Mouse (Mus musculus): ENCODE measurements around the gene Ppt2. TPM values are rescaled to one million over a fixed set of nuclear protein-coding genes. Genes with fewer than 3 reads are reported as not detected.

Gene Ppt2
- polyA plus RNA-seq, 1 experiment from 2014 or later = 47.3 TPM

DNA sequence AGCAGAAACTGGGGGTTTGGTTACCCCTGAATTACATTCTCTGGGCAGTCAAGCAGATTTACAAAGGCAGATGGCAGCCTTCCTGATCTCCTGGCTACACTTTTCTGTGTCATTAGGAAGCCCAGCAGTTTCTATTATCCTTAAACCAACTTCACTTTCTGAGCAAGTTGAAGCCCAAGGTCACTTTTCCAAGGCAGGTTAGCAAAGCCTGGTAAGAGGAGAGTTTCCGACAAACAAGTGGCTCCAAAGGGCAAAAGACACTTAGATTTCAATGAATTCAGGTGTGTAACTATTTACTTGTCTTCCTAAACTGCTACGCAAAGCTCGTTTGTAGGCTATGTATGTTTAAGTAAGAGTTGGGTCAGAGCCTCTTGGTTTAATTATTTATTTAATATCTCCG is 15.1 kb upstream of the Ppt2 start:
- Histone ChIP-seq H3K9ac (replicated peaks; ENCODE audit: low read length) (no peak overlapping the region), H3K9me3 (ENCODE audit: low read length) (no peaks in the 10 kb centered on the region), H3K4me1 (ENCODE audit: insufficient read depth, low read length) (peaks cover 29% of the 10 kb centered on the region), H3K4me3 (ENCODE audit: low read length) (no peak overlapping the region), H3K27me3 (ENCODE audit: insufficient read depth, low read length) (no peaks in the 10 kb centered on the region), H3K36me3 (ENCODE audit: insufficient read depth, low read length) (no peaks in the 10 kb centered on the region), H3K27ac (ENCODE audit: low read length) (no peak overlapping the region), H3K4me2 (replicated peaks; ENCODE audit: low read depth, low read length) (no peak overlapping the region)
- no peak for ATAC-seq (ENCODE audit: low FRiP score, low TSS enrichment)
- WGBS = 89% methylated on average over 4 of the region's 4 CpGs

- H3K9me3 ChIP-seq (ENCODE audit: low read length) = no peaks in the 10 kb centered on the region
- no peak overlapping the region for H3K4me3 ChIP-seq (ENCODE audit: low read length)
- H3K36me3 ChIP-seq (ENCODE audit: insufficient read depth, low read length) = no peaks in the 10 kb centered on the region
- ATAC-seq (ENCODE audit: low FRiP score, low TSS enrichment) = no peak
- peaks cover 20% of the 10 kb centered on the region for H3K4me1 ChIP-seq (ENCODE audit: insufficient read depth, low read length)
- no peak overlapping the region for H3K27ac ChIP-seq (ENCODE audit: low read length)
- H3K27me3 ChIP-seq (ENCODE audit: insufficient read depth, low read length) = no peaks in the 10 kb centered on the region
- no peak overlapping the region for H3K9ac ChIP-seq (replicated peaks; ENCODE audit: low read length)
- 80% methylated on average over 3 of the region's 3 CpGs for WGBS
- H3K4me2 ChIP-seq (replicated peaks; ENCODE audit: low read depth, low read length) = no peak overlapping the region
These were observed 13.6 kb upstream of the Ppt2 start for GRCm38 (mm10) chr17:34641945-34642344.

DNA sequence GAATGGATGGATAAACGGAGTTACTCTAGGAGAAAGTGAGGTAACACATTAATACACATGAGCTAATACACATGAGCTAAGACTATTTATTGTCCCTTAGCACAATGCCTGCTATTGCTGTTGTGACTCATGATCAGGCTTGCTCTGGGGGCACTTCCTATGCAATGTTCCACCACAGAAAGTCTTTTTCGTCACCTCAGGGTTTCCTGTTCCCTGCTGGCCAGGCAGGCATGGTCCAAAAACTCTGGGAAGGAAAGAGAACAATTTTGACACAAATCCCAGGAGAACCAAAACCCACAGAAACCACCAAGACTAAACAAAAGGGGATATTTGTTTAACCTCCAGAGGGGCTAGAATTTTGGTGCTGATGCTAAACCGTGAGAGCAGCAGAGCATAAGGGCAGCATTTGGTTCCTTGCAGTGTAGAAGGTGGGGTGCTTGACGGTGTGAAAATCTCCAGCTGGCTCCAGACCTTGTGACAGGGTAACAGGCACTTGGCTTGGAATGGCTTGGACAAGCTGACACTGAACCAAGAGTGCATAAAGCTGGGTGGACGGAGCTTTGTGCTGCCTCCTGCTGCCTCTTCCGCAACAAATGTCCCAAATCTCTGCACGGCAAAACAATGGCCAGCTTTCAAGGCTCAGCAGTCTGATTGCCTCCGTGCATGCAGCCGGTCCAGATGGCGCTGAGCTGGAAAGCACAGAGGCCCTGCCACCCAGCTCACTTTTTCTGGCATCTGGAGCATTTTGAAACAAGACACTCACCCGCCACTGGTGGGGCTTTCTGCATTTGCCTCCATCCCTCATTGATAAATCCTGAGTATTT is 12.7 kb upstream of the Ppt2 start:
- ATAC-seq (ENCODE audit: low FRiP score, low TSS enrichment) = 0 out of 2 replicates have a peak, but pooled peaks have one; percentile 23
- peak overlapping the region; percentile 76 for H3K27ac ChIP-seq (ENCODE audit: low read length)
- no peaks in the 10 kb centered on the region for H3K9me3 ChIP-seq (ENCODE audit: low read length)
- H3K4me2 ChIP-seq (replicated peaks; ENCODE audit: low read depth, low read length) = 0 out of 2 replicates have a peak overlapping the region, but pooled peaks have one; percentile 3
- H3K4me1 ChIP-seq (ENCODE audit: insufficient read depth, low read length) = peaks cover 18% of the 10 kb centered on the region
- no peaks in the 10 kb centered on the region for H3K36me3 ChIP-seq (ENCODE audit: insufficient read depth, low read length)
- H3K4me3 ChIP-seq (ENCODE audit: low read length) = no peak overlapping the region
- peak overlapping the region; percentile 32 for H3K9ac ChIP-seq (replicated peaks; ENCODE audit: low read length)
- H3K27me3 ChIP-seq (ENCODE audit: insufficient read depth, low read length) = no peaks in the 10 kb centered on the region
- 12% methylated on average over 11 of the region's 11 CpGs for WGBS

GRCm38 (mm10) chr17:34639461-34640255 is 11.3 kb upstream of the Ppt2 start:
- Histone ChIP-seq H3K27ac (ENCODE audit: low read length) (no peak overlapping the region), H3K4me1 (ENCODE audit: insufficient read depth, low read length) (peaks cover 8% of the 10 kb centered on the region; the same call in 1 of the 2 replicates), H3K9me3 (ENCODE audit: low read length) (no peaks in the 10 kb centered on the region), H3K27me3 (ENCODE audit: insufficient read depth, low read length) (no peaks in the 10 kb centered on the region), H3K9ac (replicated peaks; ENCODE audit: low read length) (no peak overlapping the region), H3K4me2 (replicated peaks; ENCODE audit: low read depth, low read length) (no peak overlapping the region), H3K36me3 (ENCODE audit: insufficient read depth, low read length) (no peaks in the 10 kb centered on the region), H3K4me3 (ENCODE audit: low read length) (no peak overlapping the region)
- no peak for ATAC-seq (ENCODE audit: low FRiP score, low TSS enrichment)
- WGBS = 71% methylated on average over 7 of the region's 7 CpGs

GRCm38 (mm10) chr17:34637459-34637858 is 9.1 kb upstream of the Ppt2 start:
- Histone ChIP-seq H3K4me1 (ENCODE audit: insufficient read depth, low read length) (peaks cover 8% of the 10 kb centered on the region; the same call in 1 of the 2 replicates), H3K4me2 (replicated peaks; ENCODE audit: low read depth, low read length) (no peak overlapping the region), H3K27me3 (ENCODE audit: insufficient read depth, low read length) (no peaks in the 10 kb centered on the region), H3K9ac (replicated peaks; ENCODE audit: low read length) (no peak overlapping the region), H3K27ac (ENCODE audit: low read length) (no peak overlapping the region), H3K9me3 (ENCODE audit: low read length) (no peaks in the 10 kb centered on the region), H3K36me3 (ENCODE audit: insufficient read depth, low read length) (no peaks in the 10 kb centered on the region), H3K4me3 (ENCODE audit: low read length) (no peak overlapping the region)
- 63% methylated on average over 3 of the region's 3 CpGs for WGBS
- ATAC-seq (ENCODE audit: low FRiP score, low TSS enrichment) = no peak

- ATAC-seq (ENCODE audit: low FRiP score, low TSS enrichment) = no peak
- Histone ChIP-seq H3K9me3 (ENCODE audit: low read length) (no peaks in the 10 kb centered on the region), H3K9ac (replicated peaks; ENCODE audit: low read length) (no peak overlapping the region), H3K36me3 (ENCODE audit: insufficient read depth, low read length) (no peaks in the 10 kb centered on the region), H3K4me3 (ENCODE audit: low read length) (no peak overlapping the region), H3K4me1 (ENCODE audit: insufficient read depth, low read length) (peaks cover 16% of the 10 kb centered on the region), H3K4me2 (replicated peaks; ENCODE audit: low read depth, low read length) (no peak overlapping the region), H3K27me3 (ENCODE audit: insufficient read depth, low read length) (peaks cover 14% of the 10 kb centered on the region), H3K27ac (ENCODE audit: low read length) (no peak overlapping the region)
- WGBS = 80% methylated on average over 2 of the region's 2 CpGs
These were observed 7.4 kb upstream of the Ppt2 start for GRCm38 (mm10) chr17:34635671-34636070.

DNA sequence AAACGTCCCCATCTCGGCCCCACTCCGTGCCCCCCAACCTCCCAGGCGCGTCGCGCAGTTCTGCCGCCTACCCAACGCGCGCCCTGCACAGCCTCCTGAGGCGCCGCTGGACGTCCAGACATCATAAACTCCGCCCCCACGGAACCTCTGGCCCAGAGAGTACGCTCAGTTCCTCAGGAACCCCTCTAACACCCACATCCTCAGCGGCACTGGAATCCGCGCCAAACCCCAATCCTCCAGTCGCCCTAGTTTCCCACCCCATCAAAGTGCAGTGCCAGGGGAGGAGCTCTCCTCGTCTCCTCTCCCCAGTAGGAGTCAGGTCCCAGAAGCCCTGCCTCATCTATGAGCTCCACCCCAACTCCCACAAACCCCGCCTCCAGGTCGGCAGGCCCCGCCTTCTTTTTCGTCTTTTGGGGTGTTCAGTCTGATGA is 4.0 kb upstream of the Ppt2 start:
- no peaks in the 10 kb centered on the region for H3K9me3 ChIP-seq (ENCODE audit: low read length)
- peak; percentile 36 for ATAC-seq (ENCODE audit: low FRiP score, low TSS enrichment)
- under 1% methylated on average over 26 of the region's 26 CpGs for WGBS
- H3K4me1 ChIP-seq (ENCODE audit: insufficient read depth, low read length) = peaks cover 43% of the 10 kb centered on the region
- H3K4me2 ChIP-seq (replicated peaks; ENCODE audit: low read depth, low read length) = peak overlapping the region; percentile 82
- H3K9ac ChIP-seq (replicated peaks; ENCODE audit: low read length) = peak overlapping the region; percentile 54
- no peaks in the 10 kb centered on the region for H3K36me3 ChIP-seq (ENCODE audit: insufficient read depth, low read length)
- H3K4me3 ChIP-seq (ENCODE audit: low read length) = peak overlapping the region; percentile 46
- peaks cover 26% of the 10 kb centered on the region for H3K27me3 ChIP-seq (ENCODE audit: insufficient read depth, low read length)
- peak overlapping the region; percentile 28; the same call in 1 of the 2 replicates for H3K27ac ChIP-seq (ENCODE audit: low read length)

DNA sequence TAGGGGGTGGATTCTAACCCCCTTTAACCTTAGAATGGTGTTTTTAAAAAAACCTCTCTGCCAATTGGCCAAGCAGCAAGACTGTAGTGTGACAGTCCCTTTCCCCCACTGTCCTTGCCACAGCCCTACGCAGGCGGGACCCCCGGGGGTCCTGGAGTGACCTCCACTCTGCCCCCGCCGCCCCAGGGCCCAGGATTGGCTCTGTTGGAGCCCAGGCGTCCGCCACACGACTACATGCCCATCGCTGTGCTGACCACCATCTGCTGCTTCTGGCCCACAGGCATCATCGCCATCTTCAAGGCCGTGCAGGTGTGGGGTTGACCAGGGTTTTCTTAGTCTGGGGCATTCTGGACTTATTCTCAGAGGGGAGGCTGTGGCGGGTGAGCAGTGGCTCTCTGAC is 3.3 kb upstream of the Ppt2 start:
- H3K9me3 ChIP-seq (ENCODE audit: low read length) = no peaks in the 10 kb centered on the region
- WGBS = 8% methylated on average over 12 of the region's 12 CpGs
- peak overlapping the region; percentile 46 for H3K4me3 ChIP-seq (ENCODE audit: low read length)
- no peaks in the 10 kb centered on the region for H3K36me3 ChIP-seq (ENCODE audit: insufficient read depth, low read length)
- H3K9ac ChIP-seq (replicated peaks; ENCODE audit: low read length) = peak overlapping the region; percentile 54; the same call in 1 of the 2 replicates
- peak overlapping the region; percentile 82 for H3K4me2 ChIP-seq (replicated peaks; ENCODE audit: low read depth, low read length)
- H3K4me1 ChIP-seq (ENCODE audit: insufficient read depth, low read length) = peaks cover 43% of the 10 kb centered on the region
- ATAC-seq (ENCODE audit: low FRiP score, low TSS enrichment) = no peak
- no peak overlapping the region for H3K27ac ChIP-seq (ENCODE audit: low read length)
- H3K27me3 ChIP-seq (ENCODE audit: insufficient read depth, low read length) = peaks cover 26% of the 10 kb centered on the region

DNA sequence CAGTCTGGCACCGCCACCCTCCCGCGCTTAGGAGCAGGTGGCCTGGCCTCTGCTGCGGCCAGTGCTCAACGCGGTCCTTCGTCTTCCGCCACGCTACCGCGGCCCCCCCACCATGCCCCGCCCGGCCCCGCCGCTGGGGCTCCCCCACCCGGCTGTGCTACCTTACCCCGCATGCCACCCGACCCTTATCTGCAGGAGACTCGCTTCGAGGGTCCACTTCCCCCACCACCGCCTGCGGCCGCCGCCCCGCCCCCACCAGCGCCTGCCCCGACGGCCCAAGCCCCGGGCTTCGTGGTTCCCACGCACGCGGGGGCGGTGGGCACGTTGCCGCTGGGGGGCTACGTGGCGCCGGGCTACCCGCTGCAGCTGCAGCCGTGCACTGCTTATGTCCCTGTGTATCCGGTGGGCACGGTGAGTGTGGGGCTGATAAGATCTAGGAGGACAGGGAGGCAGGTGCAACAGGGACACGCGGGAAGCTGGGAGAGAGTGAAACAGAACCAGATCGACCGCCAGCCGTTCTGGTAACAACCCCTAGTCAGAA is 2.5 kb upstream of the Ppt2 start:
- no peak overlapping the region for H3K27ac ChIP-seq (ENCODE audit: low read length)
- H3K36me3 ChIP-seq (ENCODE audit: insufficient read depth, low read length) = no peaks in the 10 kb centered on the region
- peak overlapping the region; percentile 36 for H3K4me3 ChIP-seq (ENCODE audit: low read length)
- ATAC-seq (ENCODE audit: low FRiP score, low TSS enrichment) = no peak
- peaks cover 26% of the 10 kb centered on the region for H3K27me3 ChIP-seq (ENCODE audit: insufficient read depth, low read length)
- H3K9ac ChIP-seq (replicated peaks; ENCODE audit: low read length) = peak overlapping the region; percentile 53; the same call in 1 of the 2 replicates
- H3K4me2 ChIP-seq (replicated peaks; ENCODE audit: low read depth, low read length) = peak overlapping the region; percentile 56
- no peaks in the 10 kb centered on the region for H3K9me3 ChIP-seq (ENCODE audit: low read length)
- WGBS = 2% methylated on average over 44 of the region's 48 CpGs
- peaks cover 51% of the 10 kb centered on the region for H3K4me1 ChIP-seq (ENCODE audit: insufficient read depth, low read length)
